Mouse (Mus musculus) myocyte (in vitro differentiated cells): ENCODE data around the gene Tnik. TPM values are rescaled to one million over a fixed set of nuclear protein-coding genes. Genes with fewer than 3 reads are reported as not detected.

ENCODE experiments used
- H3K27me3 ChIP-seq: one replicate; pipeline ENCODE4 v1.6.1; 2011; ENCODE audit not compliant: control insufficient read depth, insufficient read depth, insufficient read length
- H3K36me3 ChIP-seq: one replicate; pipeline ENCODE4 v1.6.1; 2011; ENCODE audit not compliant: control insufficient read depth, insufficient read depth
- H3K4me2 ChIP-seq: one replicate; pipeline ENCODE4 v1.6.1; 2011; ENCODE audit warnings: low read depth, control low read depth
- H3K4me3 ChIP-seq: one replicate; pipeline ENCODE4 v1.5.1; 2011; ENCODE audit warnings: mild to moderate bottlenecking, control low read depth, moderate library complexity
- H3K79me2 ChIP-seq: one replicate; pipeline ENCODE4 v1.6.1; 2011; ENCODE audit not compliant: control insufficient read depth, insufficient read depth
- H3ac ChIP-seq: one replicate; pipeline ENCODE4 v1.6.1; 2011; ENCODE audit not compliant: control insufficient read depth, insufficient read length
- CEBPB ChIP-seq: IDR thresholded peaks from 2 replicates; pipeline ENCODE4 v1.6.1; 2011; ENCODE audit warnings: mild to moderate bottlenecking, moderate library complexity; ENCODE audit not compliant: poor library complexity, insufficient read depth, severe bottlenecking
- E2F4 ChIP-seq: IDR thresholded peaks from one replicate; pipeline ENCODE4 v1.6.1; 2011; ENCODE audit warnings: mild to moderate bottlenecking, control low read depth, moderate library complexity; ENCODE audit not compliant: insufficient read depth
- MAX ChIP-seq: IDR thresholded peaks from one replicate; pipeline ENCODE4 v1.6.1; 2011; ENCODE audit warnings: low read depth, mild to moderate bottlenecking, control low read depth
- MYOD1 ChIP-seq, 3 experiments: IDR thresholded peaks; one replicate each; pipeline ENCODE4 v1.6.1; 2011; ENCODE audit warnings: control low read depth in 2 of 3, low read depth in 2 of 3, mild to moderate bottlenecking in 2 of 3, moderate library complexity in 1 of 3; ENCODE audit not compliant: insufficient read length in 2 of 3, control insufficient read depth in 1 of 3
- MYOG ChIP-seq, 3 experiments: IDR thresholded peaks; one replicate each; pipeline ENCODE4 v1.6.1; 2011; ENCODE audit warnings: control low read depth in 2 of 3, low read depth in 2 of 3, mild to moderate bottlenecking in 2 of 3; ENCODE audit not compliant: insufficient read length in 2 of 3, control insufficient read depth in 1 of 3, insufficient read depth in 1 of 3
- POLR2A ChIP-seq: IDR thresholded peaks from one replicate; pipeline ENCODE4 v1.6.1; 2011; ENCODE audit warnings: low read depth, mild to moderate bottlenecking, control low read depth, moderate library complexity; ENCODE audit not compliant: insufficient read length
- POLR2AphosphoS2 ChIP-seq: IDR thresholded peaks from one replicate; pipeline ENCODE4 v1.6.1; 2011; ENCODE audit warnings: low read depth, control low read depth; ENCODE audit not compliant: insufficient read length
- REST ChIP-seq: IDR thresholded peaks from one replicate; pipeline ENCODE4 v1.6.1; 2011; ENCODE audit warnings: mild to moderate bottlenecking, control low read depth, moderate library complexity; ENCODE audit not compliant: insufficient read depth, insufficient read length
- SRF ChIP-seq: IDR thresholded peaks from one replicate; pipeline ENCODE4 v1.6.1; 2011; ENCODE audit warnings: low read depth; ENCODE audit not compliant: control insufficient read depth, insufficient read length
- TCF12 ChIP-seq: IDR thresholded peaks from one replicate; pipeline ENCODE4 v1.6.1; 2011; ENCODE audit warnings: mild to moderate bottlenecking, control low read depth; ENCODE audit not compliant: poor library complexity, insufficient read depth, severe bottlenecking
- TCF3 ChIP-seq: IDR thresholded peaks from one replicate; pipeline ENCODE4 v1.6.1; 2011; ENCODE audit warnings: low read depth, control low read depth; ENCODE audit not compliant: insufficient read length
- USF1 ChIP-seq: IDR thresholded peaks from one replicate; pipeline ENCODE4 v1.6.1; 2011; ENCODE audit warnings: low read depth, mild to moderate bottlenecking, control low read depth, moderate library complexity
- polyA plus RNA-seq: library from polyadenylated mRNA; unstranded; fragments of >200 nt; fragmentation: generic; extraction: Trizol; gene quantifications from one replicate; pipeline ENCODE4 v1.2.1, GENCODE M21; 2012; ENCODE audit warnings: missing spikeins

Tnik gene
- polyA plus RNA-seq, 1 experiment: 1.8 TPM

DNA sequence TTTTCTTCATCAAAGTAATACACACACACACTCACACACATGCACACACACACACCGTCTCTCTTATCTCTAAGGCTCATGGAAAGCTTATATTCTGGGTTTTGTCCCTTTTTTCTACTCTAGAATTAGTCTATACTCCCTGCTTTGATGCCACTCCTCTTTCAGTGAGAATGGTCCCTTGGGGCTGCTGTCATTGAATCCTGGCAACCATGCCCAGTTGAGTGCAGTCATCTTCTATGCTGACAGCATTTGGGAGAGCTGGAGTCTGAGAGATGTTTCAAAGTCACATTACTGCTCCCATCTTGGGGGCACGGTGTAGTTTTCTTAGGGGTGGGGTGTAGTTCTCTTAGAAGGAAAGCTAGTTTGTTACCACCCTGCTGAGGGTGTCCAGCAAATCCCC, 6.7 kb downstream of the Tnik start:
- Histone ChIP-seq H3K4me2 (no peak overlapping the region), H3K27me3 (peaks cover 8% of the 10 kb centered on the region), H3K36me3 (no peaks in the 10 kb centered on the region), H3K79me2 (no peaks in the 10 kb centered on the region), H3ac (no peak overlapping the region), H3K4me3 (no peak overlapping the region)
- no peak for TF ChIP-seq MYOG (IDR thresholded peaks at IDR 0.05; ENCODE audit: control insufficient read depth in 1 of 3, insufficient read depth in 1 of 3, insufficient read length in 2 of 3, low read depth in 2 of 3)
- no peak for TF ChIP-seq E2F4
- TF ChIP-seq TCF3: no peak
- no peak for TF ChIP-seq REST
- TF ChIP-seq CEBPB: no peak
- no peak for TF ChIP-seq SRF

DNA sequence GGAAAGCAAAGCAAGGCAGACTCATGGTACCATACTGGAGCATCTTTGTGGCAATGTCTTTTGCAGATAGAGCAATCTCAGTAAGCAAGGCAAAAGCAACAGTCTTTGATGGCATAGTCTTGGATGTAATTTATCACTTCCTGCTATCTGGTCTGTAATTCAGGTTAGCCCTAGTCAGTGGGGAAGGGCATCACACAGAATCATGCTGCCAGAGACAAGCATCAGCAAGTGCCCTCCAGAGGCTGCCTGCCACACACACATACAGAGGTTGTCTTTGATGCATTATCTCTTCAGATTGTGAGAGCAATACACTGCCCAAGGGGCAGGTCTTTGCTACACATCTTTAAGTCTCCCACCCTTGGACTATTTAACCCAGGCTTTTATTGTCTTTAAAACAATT, 8.9 kb downstream of the Tnik start:
- TF ChIP-seq POLR2AphosphoS2 (no peak), TCF3 (no peak), SRF (no peak), TCF12 (no peak), POLR2A (no peak), USF1 (no peak), CEBPB (no peak), REST (no peak), MYOG (IDR thresholded peaks at IDR 0.05; ENCODE audit: control insufficient read depth in 1 of 3, insufficient read depth in 1 of 3, insufficient read length in 2 of 3, low read depth in 2 of 3) (no peak)
- no peak overlapping the region for H3K4me2 ChIP-seq
- no peaks in the 10 kb centered on the region for H3K36me3 ChIP-seq
- peaks cover 8% of the 10 kb centered on the region for H3K27me3 ChIP-seq
- H3K4me3 ChIP-seq: no peak overlapping the region
- no peak overlapping the region for H3ac ChIP-seq
- H3K79me2 ChIP-seq: no peaks in the 10 kb centered on the region

DNA sequence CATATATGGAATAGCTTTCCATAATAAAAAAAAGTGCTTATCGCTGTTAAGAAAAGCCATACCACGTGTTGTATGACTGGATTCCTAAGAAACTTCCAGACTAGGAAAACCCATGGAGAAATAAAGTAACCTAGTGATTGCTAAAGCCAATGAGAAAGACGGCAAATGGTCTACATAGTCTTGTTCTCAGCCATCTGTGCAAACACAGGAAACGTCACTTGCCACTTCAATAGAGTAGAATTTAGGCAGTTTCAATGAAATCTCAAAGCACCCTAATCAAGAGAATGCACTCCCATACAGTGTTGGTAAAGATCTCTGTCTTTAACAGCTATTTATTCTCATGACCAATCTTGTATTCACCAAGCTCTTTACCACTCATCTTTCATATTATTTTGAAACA, 11.7 kb downstream of the Tnik start:
- Histone ChIP-seq H3ac (no peak overlapping the region), H3K4me3 (no peak overlapping the region), H3K36me3 (no peaks in the 10 kb centered on the region), H3K27me3 (peaks cover 8% of the 10 kb centered on the region), H3K79me2 (no peaks in the 10 kb centered on the region), H3K4me2 (no peak overlapping the region)
- TF ChIP-seq TCF12 (no peak), CEBPB (no peak), MAX (no peak), TCF3 (no peak), USF1 (no peak), MYOG (IDR thresholded peaks at IDR 0.05; ENCODE audit: control insufficient read depth in 1 of 3, insufficient read depth in 1 of 3, insufficient read length in 2 of 3, low read depth in 2 of 3) (no peak), REST (no peak), POLR2AphosphoS2 (no peak), E2F4 (no peak), POLR2A (no peak), MYOD1 (IDR thresholded peaks at IDR 0.05; ENCODE audit: control insufficient read depth in 1 of 3, insufficient read length in 2 of 3, low read depth in 2 of 3) (no peak), SRF (no peak)

DNA sequence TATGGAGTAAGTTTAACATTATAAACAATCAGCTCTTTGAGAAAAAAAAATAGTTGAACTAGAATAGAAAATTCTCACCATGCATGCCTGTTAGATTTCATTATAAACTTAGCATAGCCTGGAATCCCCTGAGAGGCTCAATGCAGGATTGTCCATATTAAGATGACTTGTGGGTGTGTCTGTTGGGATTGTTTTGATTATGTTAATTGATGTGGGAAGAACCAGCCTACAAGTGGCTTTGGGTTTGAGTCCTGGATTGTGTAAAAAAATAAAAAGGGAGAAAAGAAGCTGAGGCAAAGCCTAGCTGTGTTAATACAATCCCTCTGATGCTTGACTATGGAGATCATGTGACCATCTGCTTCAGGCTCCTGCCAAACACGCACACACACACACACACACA, 26.7 kb downstream of the Tnik start:
- H3K27me3 ChIP-seq: peaks cover 12% of the 10 kb centered on the region
- TF ChIP-seq MYOD1 (IDR thresholded peaks at IDR 0.05; ENCODE audit: control insufficient read depth in 1 of 3, insufficient read length in 2 of 3, low read depth in 2 of 3) (no peak), MYOG (IDR thresholded peaks at IDR 0.05; ENCODE audit: control insufficient read depth in 1 of 3, insufficient read depth in 1 of 3, insufficient read length in 2 of 3, low read depth in 2 of 3) (no peak), SRF (no peak), REST (no peak), MAX (no peak), USF1 (no peak), POLR2A (no peak), CEBPB (no peak), POLR2AphosphoS2 (no peak), TCF12 (no peak), E2F4 (no peak), TCF3 (no peak)
- no peaks in the 10 kb centered on the region for H3K79me2 ChIP-seq
- H3K36me3 ChIP-seq: no peaks in the 10 kb centered on the region
- no peak overlapping the region for H3K4me3 ChIP-seq
- H3ac ChIP-seq: no peak overlapping the region
- H3K4me2 ChIP-seq: no peak overlapping the region

DNA sequence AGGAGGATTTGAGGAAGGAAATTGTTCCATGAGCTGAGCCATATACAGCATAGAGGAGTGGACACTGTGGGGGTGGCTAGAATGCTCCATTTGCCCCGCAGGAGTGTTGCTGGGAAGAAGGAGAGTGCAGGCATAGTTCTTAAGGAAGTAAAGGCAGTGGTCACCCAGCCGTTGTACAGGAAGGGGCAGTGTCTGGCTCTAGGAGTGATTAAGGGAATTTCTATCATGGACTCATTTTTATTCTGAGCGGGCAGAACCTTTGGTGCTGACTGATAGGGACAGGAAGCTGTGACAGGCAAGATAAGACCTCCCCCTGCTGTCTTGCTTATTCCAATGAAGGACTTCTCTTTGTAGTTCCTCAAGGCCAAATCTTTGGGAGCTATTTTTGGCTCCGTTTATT, 38.4 kb downstream of the Tnik start:
- H3K4me2 ChIP-seq: no peak overlapping the region
- no peak overlapping the region for H3K4me3 ChIP-seq
- H3K27me3 ChIP-seq: peaks cover 4% of the 10 kb centered on the region
- peaks cover 3% of the 10 kb centered on the region for H3K79me2 ChIP-seq
- TF ChIP-seq CEBPB (no peak), E2F4 (no peak), POLR2AphosphoS2 (no peak), POLR2A (no peak), MAX (no peak), USF1 (no peak), MYOG (IDR thresholded peaks at IDR 0.05; ENCODE audit: control insufficient read depth in 1 of 3, insufficient read depth in 1 of 3, insufficient read length in 2 of 3, low read depth in 2 of 3) (no peak), MYOD1 (IDR thresholded peaks at IDR 0.05; ENCODE audit: control insufficient read depth in 1 of 3, insufficient read length in 2 of 3, low read depth in 2 of 3) (no peak)
- no peaks in the 10 kb centered on the region for H3K36me3 ChIP-seq
- no peak overlapping the region for H3ac ChIP-seq
